Mouse (Mus musculus) myocyte (in vitro differentiated cells): ENCODE results near the gene Gm49358.

Experiments used
- CEBPB ChIP-seq: IDR thresholded peaks from 2 replicates; pipeline ENCODE4 v1.6.1; 2011; ENCODE audit warnings: mild to moderate bottlenecking, moderate library complexity; ENCODE audit not compliant: poor library complexity, insufficient read depth, severe bottlenecking
- MAX ChIP-seq: IDR thresholded peaks from one replicate; pipeline ENCODE4 v1.6.1; 2011; ENCODE audit warnings: low read depth, mild to moderate bottlenecking, control low read depth
- MYOD1 ChIP-seq, 3 experiments: IDR thresholded peaks; one replicate each; pipeline ENCODE4 v1.6.1; 2011; ENCODE audit warnings: control low read depth in 2 of 3, low read depth in 2 of 3, mild to moderate bottlenecking in 2 of 3, moderate library complexity in 1 of 3; ENCODE audit not compliant: insufficient read length in 2 of 3, control insufficient read depth in 1 of 3
- MYOG ChIP-seq, 3 experiments: IDR thresholded peaks; one replicate each; pipeline ENCODE4 v1.6.1; 2011; ENCODE audit warnings: control low read depth in 2 of 3, low read depth in 2 of 3, mild to moderate bottlenecking in 2 of 3; ENCODE audit not compliant: insufficient read length in 2 of 3, control insufficient read depth in 1 of 3, insufficient read depth in 1 of 3
- POLR2A ChIP-seq: IDR thresholded peaks from one replicate; pipeline ENCODE4 v1.6.1; 2011; ENCODE audit warnings: low read depth, mild to moderate bottlenecking, control low read depth, moderate library complexity; ENCODE audit not compliant: insufficient read length
- POLR2AphosphoS2 ChIP-seq: IDR thresholded peaks from one replicate; pipeline ENCODE4 v1.6.1; 2011; ENCODE audit warnings: low read depth, control low read depth; ENCODE audit not compliant: insufficient read length
- REST ChIP-seq: IDR thresholded peaks from one replicate; pipeline ENCODE4 v1.6.1; 2011; ENCODE audit warnings: mild to moderate bottlenecking, control low read depth, moderate library complexity; ENCODE audit not compliant: insufficient read depth, insufficient read length
- SRF ChIP-seq: IDR thresholded peaks from one replicate; pipeline ENCODE4 v1.6.1; 2011; ENCODE audit warnings: low read depth; ENCODE audit not compliant: control insufficient read depth, insufficient read length
- TCF12 ChIP-seq: IDR thresholded peaks from one replicate; pipeline ENCODE4 v1.6.1; 2011; ENCODE audit warnings: mild to moderate bottlenecking, control low read depth; ENCODE audit not compliant: poor library complexity, insufficient read depth, severe bottlenecking

DNA sequence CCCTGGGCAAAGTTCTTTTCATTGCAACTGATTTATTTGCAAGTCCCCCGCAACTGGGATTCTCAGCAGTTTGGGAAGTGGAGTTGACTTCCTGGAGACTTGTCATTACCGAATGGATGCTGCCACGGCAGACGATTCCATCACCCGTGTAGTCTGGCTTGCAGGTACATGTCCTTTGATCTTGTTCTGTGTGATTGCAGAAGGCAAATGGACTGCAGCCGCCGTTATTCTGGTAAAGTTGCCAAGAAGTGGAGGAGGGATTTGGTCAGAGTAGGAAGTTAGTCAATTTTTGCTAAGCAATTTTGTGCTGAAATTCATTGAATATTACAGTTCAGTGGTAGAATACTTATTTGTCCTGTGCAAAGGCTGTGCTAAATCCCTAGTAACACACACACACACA lies 114.9 kb downstream of the Gm49358 start:
- TF ChIP-seq POLR2AphosphoS2: no peak
- TF ChIP-seq POLR2A: no peak
- TF ChIP-seq MYOG (IDR thresholded peaks at IDR 0.05; ENCODE audit: control insufficient read depth in 1 of 3, insufficient read depth in 1 of 3, insufficient read length in 2 of 3, low read depth in 2 of 3): no peak
- no peak for TF ChIP-seq MAX
- TF ChIP-seq TCF12: no peak
- TF ChIP-seq MYOD1 (IDR thresholded peaks at IDR 0.05; ENCODE audit: control insufficient read depth in 1 of 3, insufficient read length in 2 of 3, low read depth in 2 of 3): no peak
- no peak for TF ChIP-seq SRF
- TF ChIP-seq REST: no peak
- TF ChIP-seq CEBPB: no peak
